Mouse (Mus musculus) hindbrain, embryonic 16.5 days (tissue): ENCODE results near the gene 2010111I01Rik. TPM values are rescaled to one million over a fixed set of nuclear protein-coding genes. Genes with fewer than 3 reads are reported as not detected.
"Not testable (repeated sequence)": the region's sequence is repeated elsewhere in the genome, so short reads cannot be mapped to it uniquely, and the experiment has no call there.

Source experiments
- ATAC-seq: fragments of 200-750 bp; cut with Nextera tagmentation; 2 replicates; pipeline ENCODE4 v1.8.0; 2017; ENCODE audit warnings: moderate TSS enrichment, moderate library complexity
- H3K27ac ChIP-seq: fragments of 300-500 bp; sonication (generic); 2 replicates; pipeline ENCODE4 v1.5.1; 2014; ENCODE audit warnings: low read depth, mild to moderate bottlenecking, control low read depth, low read length, moderate library complexity
- H3K27me3 ChIP-seq: fragments of 300-500 bp; sonication (generic); replicated peaks from 2 replicates; pipeline ENCODE4 v1.6.1; 2014; ENCODE audit warnings: low read length; ENCODE audit not compliant: control insufficient read depth, insufficient read depth
- H3K36me3 ChIP-seq: fragments of 300-500 bp; sonication (generic); 2 replicates; pipeline ENCODE4 v1.6.1; 2014; ENCODE audit warnings: mild to moderate bottlenecking, low read length, moderate library complexity, mixed read lengths; ENCODE audit not compliant: control insufficient read depth, insufficient read depth
- H3K4me1 ChIP-seq: fragments of 300-500 bp; sonication (generic); 2 replicates; pipeline ENCODE4 v1.6.1; 2014; ENCODE audit warnings: low read depth, low read length; ENCODE audit not compliant: control insufficient read depth, insufficient read depth
- H3K4me2 ChIP-seq: fragments of 300-500 bp; sonication (generic); 2 replicates; pipeline ENCODE4 v1.6.1; 2014; ENCODE audit warnings: mild to moderate bottlenecking, low read length, control low read depth, moderate library complexity
- H3K4me3 ChIP-seq: fragments of 300-500 bp; sonication (generic); 2 replicates; pipeline ENCODE4 v1.5.1; 2014; ENCODE audit warnings: mild to moderate bottlenecking, low read length, control low read depth, moderate library complexity
- H3K9ac ChIP-seq: fragments of 300-500 bp; sonication (generic); 2 replicates; pipeline ENCODE4 v1.6.1; 2014; ENCODE audit warnings: low read depth, mild to moderate bottlenecking, control low read depth, low read length, moderate library complexity
- H3K9me3 ChIP-seq: fragments of 300-500 bp; sonication (generic); 2 replicates; pipeline ENCODE4 v1.6.1; 2014; ENCODE audit warnings: mild to moderate bottlenecking, low read length, moderate library complexity; ENCODE audit not compliant: control insufficient read depth
- WGBS: fragments of 180-500 bp; shearing (Covaris S2); extraction: QIAGEN DNeasy Blood & Tissue Kit; methylation state at CpG from one replicate; pipeline ENCODE4 v1.1.7; 2014; 5-methylcytosine and 5-hydroxymethylcytosine counted together
- polyA plus RNA-seq: library from polyadenylated mRNA; unstranded; fragments of >200 nt; fragmentation: Nextera tagmentation; extraction: Ambion mirVana; gene quantifications from 2 replicates; pipeline ENCODE4 v1.2.1, GENCODE M21; 2015

2010111I01Rik gene
- polyA plus RNA-seq, 1 experiment from 2014 or later: 28.6 TPM

DNA sequence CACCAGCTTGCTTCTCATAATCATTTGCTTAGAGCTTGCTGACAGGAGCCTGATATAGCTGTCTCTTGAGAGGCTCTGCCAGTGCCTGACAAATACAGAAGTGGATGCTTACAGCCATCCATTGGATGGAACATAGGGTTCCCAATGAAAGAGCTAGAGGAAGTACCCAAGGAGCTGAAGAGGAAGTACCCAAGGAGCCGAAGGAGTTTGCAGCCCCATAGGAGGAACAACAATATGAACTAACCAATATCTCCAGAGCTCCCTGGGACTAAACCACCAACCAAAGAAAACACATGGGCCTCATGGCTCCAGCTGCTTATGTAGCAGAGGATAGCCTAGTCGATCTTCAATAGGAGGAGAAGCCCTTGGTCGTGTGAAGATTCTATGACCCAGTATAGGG lies 42.8 kb downstream of the 2010111I01Rik start:
- H3K4me3 ChIP-seq, H3K27me3 ChIP-seq, H3K4me2 ChIP-seq: not testable (repeated sequence)

GRCm38 (mm10) chr13:63010345-63011090 lies 45.8 kb downstream of the 2010111I01Rik start:
- WGBS: 89% methylated on average over 2 of the region's 2 CpGs
- Histone ChIP-seq H3K27ac (no peak overlapping the region), H3K4me1 (no peaks in the 10 kb centered on the region; the same call in 1 of the 2 replicates), H3K4me2 (no peak overlapping the region), H3K27me3 (no peaks in the 10 kb centered on the region), H3K36me3 (no peaks in the 10 kb centered on the region), H3K9ac (no peak overlapping the region), H3K4me3 (no peak overlapping the region), H3K9me3 (no peaks in the 10 kb centered on the region)
- no peak for ATAC-seq

More for the DNA sequence above, 42.8 kb downstream of the 2010111I01Rik start:
- H3K4me1 ChIP-seq, ATAC-seq, H3K27ac ChIP-seq, H3K9ac ChIP-seq, H3K9me3 ChIP-seq, H3K36me3 ChIP-seq: not testable (repeated sequence)
- 87% methylated on average over 3 of the region's 3 CpGs for WGBS

GRCm38 (mm10) chr13:63014353-63014752 lies 49.7 kb downstream of the 2010111I01Rik start:
- Histone ChIP-seq H3K4me1 (no peaks in the 10 kb centered on the region; the same call in 1 of the 2 replicates), H3K9ac (no peak overlapping the region), H3K27ac (no peak overlapping the region), H3K4me2 (no peak overlapping the region), H3K9me3 (no peaks in the 10 kb centered on the region), H3K4me3 (no peak overlapping the region), H3K36me3 (no peaks in the 10 kb centered on the region), H3K27me3 (no peaks in the 10 kb centered on the region)
- 56% methylated on average over 1 of the region's 1 CpGs for WGBS
- peak; percentile 35; the same call in 1 of the 2 replicates for ATAC-seq

GRCm38 (mm10) chr13:63015362-63015761 lies 50.7 kb downstream of the 2010111I01Rik start:
- Histone ChIP-seq H3K9me3 (no peaks in the 10 kb centered on the region), H3K9ac (no peak overlapping the region), H3K27me3 (no peaks in the 10 kb centered on the region), H3K4me2 (no peak overlapping the region), H3K4me1 (no peaks in the 10 kb centered on the region; the same call in 1 of the 2 replicates), H3K36me3 (no peaks in the 10 kb centered on the region), H3K4me3 (no peak overlapping the region), H3K27ac (no peak overlapping the region)
- ATAC-seq: peak; percentile 46; the same call in 1 of the 2 replicates
- 74% methylated on average over 4 of the region's 4 CpGs for WGBS

DNA sequence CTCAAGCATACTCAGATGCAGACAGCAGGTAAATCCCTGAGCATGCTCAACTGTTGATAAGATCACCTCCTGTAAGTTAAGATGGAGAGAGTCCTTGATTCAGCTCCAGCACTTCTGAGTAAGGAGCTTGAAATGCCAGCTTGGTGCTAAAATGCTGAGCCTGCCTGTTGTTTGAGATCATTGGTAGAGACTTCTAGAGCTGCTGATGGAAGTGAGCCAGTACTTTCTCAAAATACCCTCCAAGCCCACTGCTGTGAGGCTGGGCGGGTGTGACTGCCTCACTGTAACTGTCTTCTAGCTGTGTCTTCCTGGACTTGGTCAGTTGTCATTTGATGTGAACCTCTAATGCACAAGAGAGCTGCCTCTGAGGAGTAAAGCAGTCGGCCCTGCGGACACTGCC lies 51.4 kb downstream of the 2010111I01Rik start:
- H3K9ac ChIP-seq: no peak overlapping the region
- 94% methylated on average over 3 of the region's 3 CpGs for WGBS
- H3K4me3 ChIP-seq: no peak overlapping the region
- H3K9me3 ChIP-seq: no peaks in the 10 kb centered on the region
- no peaks in the 10 kb centered on the region for H3K27me3 ChIP-seq
- H3K4me2 ChIP-seq: no peak overlapping the region
- no peaks in the 10 kb centered on the region; the same call in 1 of the 2 replicates for H3K4me1 ChIP-seq
- H3K27ac ChIP-seq: no peak overlapping the region
- ATAC-seq: no peak
- H3K36me3 ChIP-seq: no peaks in the 10 kb centered on the region

GRCm38 (mm10) chr13:63023243-63024217 lies 58.8 kb downstream of the 2010111I01Rik start:
- H3K27me3 ChIP-seq: no peaks in the 10 kb centered on the region
- H3K4me1 ChIP-seq: no peaks in the 10 kb centered on the region
- H3K27ac ChIP-seq: no peak overlapping the region
- 65% methylated on average over 7 of the region's 7 CpGs for WGBS
- H3K9ac ChIP-seq: no peak overlapping the region
- no peaks in the 10 kb centered on the region for H3K9me3 ChIP-seq
- H3K4me3 ChIP-seq: no peak overlapping the region
- no peaks in the 10 kb centered on the region for H3K36me3 ChIP-seq
- ATAC-seq: no peak
- H3K4me2 ChIP-seq: no peak overlapping the region

DNA sequence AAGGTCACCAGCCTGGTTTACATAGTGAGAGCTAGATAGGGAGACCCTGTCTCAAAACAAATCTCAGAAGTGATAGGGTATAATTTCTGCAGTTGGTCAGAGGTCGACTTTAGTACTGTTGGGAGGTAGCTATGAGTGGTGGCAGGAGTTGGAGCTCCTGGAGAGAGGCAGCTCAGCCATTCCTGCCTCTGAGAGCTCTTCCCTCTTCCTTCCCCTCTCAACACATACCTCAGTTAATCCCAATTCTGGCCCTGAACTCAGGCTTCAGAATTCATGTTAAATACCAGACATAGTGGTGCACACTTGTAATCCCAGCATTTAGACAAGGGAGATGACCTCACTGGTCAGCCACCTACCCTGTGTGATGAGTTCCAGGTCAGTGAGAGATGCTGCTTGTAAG lies 65.3 kb downstream of the 2010111I01Rik start:
- no peak for ATAC-seq
- H3K4me1 ChIP-seq: no peaks in the 10 kb centered on the region; the same call in 1 of the 2 replicates
- H3K9ac ChIP-seq: no peak overlapping the region
- no peaks in the 10 kb centered on the region for H3K9me3 ChIP-seq
- H3K27ac ChIP-seq: no peak overlapping the region
- WGBS: 82% methylated on average over 1 of the region's 1 CpGs
- H3K4me2 ChIP-seq: no peak overlapping the region
- H3K27me3 ChIP-seq: no peaks in the 10 kb centered on the region
- H3K4me3 ChIP-seq: no peak overlapping the region
- no peaks in the 10 kb centered on the region for H3K36me3 ChIP-seq

DNA sequence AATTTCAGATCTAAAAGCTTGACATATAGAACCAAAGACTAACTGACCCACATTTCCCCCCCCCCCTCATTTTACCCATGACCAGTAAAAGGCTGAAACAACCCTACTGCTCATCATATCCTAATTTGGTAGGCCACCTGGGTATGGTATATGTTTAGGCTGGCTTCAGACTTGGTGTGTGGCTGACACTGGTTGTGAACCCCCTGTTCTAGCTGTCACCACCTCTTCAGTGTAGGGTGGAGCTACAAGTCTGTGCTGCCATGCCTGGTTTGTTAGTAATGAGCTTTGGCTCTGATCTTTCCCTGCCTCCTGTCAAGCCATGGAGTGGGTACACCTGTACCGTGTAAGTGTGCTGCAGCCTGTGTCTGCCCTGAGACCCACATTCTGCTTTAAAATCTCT lies 66.6 kb downstream of the 2010111I01Rik start:
- 85% methylated on average over 1 of the region's 1 CpGs for WGBS
- H3K4me2 ChIP-seq: no peak overlapping the region
- H3K36me3 ChIP-seq: no peaks in the 10 kb centered on the region
- H3K9me3 ChIP-seq: no peaks in the 10 kb centered on the region
- peak; percentile 28; the same call in 1 of the 2 replicates for ATAC-seq
- no peak overlapping the region for H3K9ac ChIP-seq
- H3K4me3 ChIP-seq: no peak overlapping the region
- H3K27me3 ChIP-seq: no peaks in the 10 kb centered on the region
- no peaks in the 10 kb centered on the region; the same call in 1 of the 2 replicates for H3K4me1 ChIP-seq
- H3K27ac ChIP-seq: no peak overlapping the region
